In the genomic region with DNA sequence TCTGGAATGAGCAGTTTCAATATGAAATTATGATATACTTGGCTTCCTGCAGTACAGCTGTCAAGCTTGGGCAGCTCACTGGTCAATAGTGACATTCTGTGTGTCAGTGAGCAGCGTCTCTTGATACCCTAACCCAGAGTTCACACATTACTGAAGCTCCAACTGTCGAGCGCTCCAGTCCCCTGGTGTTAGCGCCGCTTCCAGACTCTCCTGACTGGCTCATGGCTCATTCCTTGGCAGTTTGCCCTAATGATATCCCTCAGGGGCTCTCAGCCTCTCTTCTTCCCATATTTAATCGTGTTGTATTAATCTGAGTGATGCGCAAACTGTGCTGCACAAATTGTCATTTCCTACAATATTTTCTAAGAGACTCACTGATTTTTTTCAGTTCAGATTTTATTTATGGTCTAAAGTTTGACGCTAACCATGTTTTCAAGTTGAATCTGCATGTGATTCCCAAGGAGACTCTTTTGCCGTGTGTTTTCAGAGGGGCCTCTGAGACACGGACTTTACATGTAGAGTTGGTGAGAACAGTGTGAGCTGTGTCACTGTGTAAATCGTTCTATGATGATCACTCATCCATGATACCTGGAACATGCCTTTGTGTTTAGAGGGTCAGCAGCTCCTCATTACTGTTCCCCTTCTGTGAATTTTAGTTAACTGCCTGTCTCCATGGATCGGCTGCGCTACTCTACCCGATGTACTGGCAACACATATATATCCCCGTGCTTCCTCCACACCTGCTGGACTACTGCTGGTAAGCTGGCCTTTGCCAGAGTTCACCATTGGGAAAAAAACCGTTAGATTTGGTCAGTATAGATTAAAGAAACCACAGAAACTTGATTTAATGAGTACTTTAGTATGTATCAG, we compare ENCODE assay signal across 9 mouse cellular contexts.
A peak's percentile ranks its signal among the peaks of the same experiment; 100 is the strongest.
DNase-seq lines count a peak whose midpoint lies in the region; ATAC-seq and TF ChIP-seq lines count a peak whose summit lies in the region.
"Had no signal": no experiment of that assay in that cellular context is flagged by ENCODE, and none has a peak within 500 bp of the region (broad histone marks: within the 10 kb centered on the region; RNA-seq: fewer than 3 reads in every experiment).

No protein-coding gene starts in this region.

- TF ChIP-seq CTCF in lung, embryonic 14.5 days (IDR thresholded peaks at IDR 0.05; ENCODE audit: low read depth): no peak

- no peak overlapping the region for H3K9ac ChIP-seq in lung, embryonic 14.5 days
- H3K9ac ChIP-seq in forebrain, embryonic 13.5 days: no peak overlapping the region
- H3K9ac ChIP-seq: limb, embryonic 15.5 days had no signal

- DNase-seq in lung, embryonic 14.5 days: peak; percentile 80
- DNase-seq in lung, adult 18-20 months: no peak
- peak; percentile 57 for DNase-seq in heart, postnatal 4 days
- peak; percentile 95 for DNase-seq in retina, postnatal 1 day
- DNase-seq in liver: no peak
- no peak for DNase-seq in left cerebral cortex, adult 9 months (ENCODE audit: low spot score in 2 of 2)

- WGBS in lung, embryonic 14.5 days: 57% methylated on average over 16 of the region's 16 CpGs
- 45% methylated on average over 16 of the region's 16 CpGs for WGBS in forebrain, embryonic 13.5 days

- H3K27me3 ChIP-seq in lung, embryonic 14.5 days (ENCODE audit: insufficient read depth, low read length): no peaks in the 10 kb centered on the region
- H3K27me3 ChIP-seq in forebrain, embryonic 13.5 days: no peaks in the 10 kb centered on the region
- H3K27me3 ChIP-seq: limb, embryonic 15.5 days had no signal

- peak overlapping the region; percentile 12; the same call in 1 of the 2 replicates for H3K4me2 ChIP-seq in lung, embryonic 14.5 days
- peak overlapping the region; percentile 40 for H3K4me2 ChIP-seq in forebrain, embryonic 13.5 days
- H3K4me2 ChIP-seq: limb, embryonic 15.5 days had no signal

- H3K9me3 ChIP-seq in lung, embryonic 14.5 days (ENCODE audit: low read depth, low read length): no peaks in the 10 kb centered on the region
- no peaks in the 10 kb centered on the region for H3K9me3 ChIP-seq in forebrain, embryonic 13.5 days (replicated peaks)
- H3K9me3 ChIP-seq: limb, embryonic 15.5 days had no signal

- no peak overlapping the region for H3K4me3 ChIP-seq in lung, embryonic 14.5 days (ENCODE audit: low read depth, low read length)
- H3K4me3 ChIP-seq in forebrain, embryonic 13.5 days: no peak overlapping the region
- H3K4me3 ChIP-seq: limb, embryonic 15.5 days had no signal

- no peaks in the 10 kb centered on the region for H3K4me1 ChIP-seq in lung, embryonic 14.5 days (ENCODE audit: insufficient read depth)
- H3K4me1 ChIP-seq in forebrain, embryonic 13.5 days: peaks cover 22% of the 10 kb centered on the region
- H3K4me1 ChIP-seq: limb, embryonic 15.5 days had no signal

- H3K36me3 ChIP-seq in lung, embryonic 14.5 days (ENCODE audit: insufficient read depth): no peaks in the 10 kb centered on the region
- H3K36me3 ChIP-seq in forebrain, embryonic 13.5 days (ENCODE audit: poor library complexity, severe bottlenecking): no peaks in the 10 kb centered on the region
- H3K36me3 ChIP-seq: limb, embryonic 15.5 days had no signal

- peak; percentile 62; the same call in 1 of the 2 replicates for ATAC-seq in lung, embryonic 14.5 days (ENCODE audit: insufficient read depth)
- ATAC-seq in forebrain, embryonic 13.5 days: peak; percentile 90
- no peak for ATAC-seq in monocyte, adult 5-6 weeks (replicated peaks; ENCODE audit: insufficient number of reproducible peaks, low FRiP score, low TSS enrichment, poor library complexity, severe bottlenecking)

- no peak overlapping the region for H3K27ac ChIP-seq in lung, embryonic 14.5 days (ENCODE audit: low read depth)
- H3K27ac ChIP-seq in forebrain, embryonic 13.5 days: peak overlapping the region; percentile 54
- H3K27ac ChIP-seq: limb, embryonic 15.5 days had no signal

Comparison
In these comparisons a context has a peak if more than half of its experiments do, and no peak if none do; other contexts are left out.
1. DNase-seq: peak in lung, embryonic 14.5 days (single experiment), heart, postnatal 4 days (single experiment) and retina, postnatal 1 day (single experiment); none in lung, adult 18-20 months (0 of 2), liver (single experiment) and left cerebral cortex, adult 9 months (0 of 2).